Mouse (Mus musculus) MEL (cell line): ENCODE measurements around the gene Rtl1.

Experiments used
- CHD2 ChIP-seq: IDR thresholded peaks from 2 replicates; pipeline ENCODE4 v1.6.1; 2011; ENCODE audit warnings: low read length, improper control_type of control experiment
- GATA1 ChIP-seq: IDR thresholded peaks from 2 replicates; pipeline ENCODE4 v1.6.1; 2011; ENCODE audit warnings: low read depth, low read length, improper control_type of control experiment
- ZNF384 ChIP-seq: IDR thresholded peaks from 2 replicates; pipeline ENCODE4 v1.6.1; 2012; ENCODE audit warnings: low read depth, mild to moderate bottlenecking, inconsistent platforms, low read length, improper control_type of control experiment

DNA sequence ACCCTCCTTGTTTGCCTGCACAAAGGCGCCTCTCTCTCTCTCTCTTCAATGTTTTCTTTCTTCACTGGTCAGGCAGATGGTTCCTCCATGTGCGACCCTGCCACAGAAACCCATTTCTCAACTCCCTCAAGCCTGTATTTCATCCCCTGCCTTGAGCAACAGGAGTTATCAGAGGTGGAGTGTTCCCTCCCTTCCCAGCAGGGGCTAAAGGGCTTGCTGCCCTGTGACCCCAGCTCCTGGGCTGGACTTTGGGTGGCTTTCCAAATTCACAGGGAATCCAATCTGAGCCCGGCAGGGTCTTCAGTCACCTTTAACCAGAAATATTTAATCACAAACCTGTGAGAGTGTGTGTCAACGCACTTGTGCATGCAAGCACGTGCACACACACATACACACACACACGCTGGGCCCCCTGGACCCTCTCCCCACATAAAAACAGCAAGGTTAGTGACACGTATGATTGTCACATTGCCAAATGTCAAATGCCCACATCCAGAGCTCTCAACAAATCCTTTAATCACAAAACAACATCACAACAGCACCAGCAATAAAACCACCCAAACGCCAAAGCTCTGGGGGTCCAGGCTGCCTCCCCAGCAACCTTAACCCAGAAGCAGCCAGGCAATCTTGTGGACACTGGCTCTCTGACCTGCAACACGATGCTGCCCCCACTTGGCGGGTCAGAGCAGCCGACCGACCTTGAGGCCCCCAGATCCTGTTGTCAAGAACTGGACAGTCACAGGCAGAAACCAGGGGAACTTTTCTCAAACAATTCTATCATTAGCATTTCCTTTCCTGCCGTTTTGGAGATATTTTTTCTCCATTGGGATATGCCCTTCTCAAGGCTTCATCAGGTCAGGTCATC, 8.7 kb upstream of the Rtl1 start:
- TF ChIP-seq CHD2 (no peak), ZNF384 (no peak), GATA1 (no peak)
